Mouse (Mus musculus) hematopoietic stem cell, adult 5-6 weeks (primary cell): ENCODE measurements at regions not wholly inside any gene's neighbourhood (a gene's known extent, or its start where the extent isn't known, plus 50 kb on each side); places are given as distances from the start of the nearest gene placed in this dataset.

ENCODE experiments used
- ATAC-seq, 2 experiments: fragments of 125-278 bp in 1 of 2; replicated peaks in 1 of 2; 2 replicates each; pipeline ENCODE4 v1.8.0; 2016 to 2017; ENCODE audit warnings: inconsistent platforms in 2 of 2, mild to moderate bottlenecking in 2 of 2, moderate number of reproducible peaks in 2 of 2, low read depth in 1 of 2, moderate TSS enrichment in 1 of 2; ENCODE audit not compliant: low FRiP score in 2 of 2, poor library complexity in 2 of 2, severe bottlenecking in 2 of 2, insufficient read depth in 1 of 2, low TSS enrichment in 1 of 2

GRCm38 (mm10) chr7:75923951-75924467 lies 75.9 kb downstream of the Klhl25 start:
- no peak for ATAC-seq

- ATAC-seq = peak; percentile 85 to 89
These were observed 79.4 kb downstream of the Klhl25 start for GRCm38 (mm10) chr7:75927537-75927936.

- ATAC-seq = no peak
These were observed 95.7 kb downstream of the Klhl25 start for GRCm38 (mm10) chr7:75943844-75944243.

- no peak for ATAC-seq
These were observed 107.6 kb downstream of the Klhl25 start for GRCm38 (mm10) chr7:75955671-75956070.

GRCm38 (mm10) chr7:75957366-75957765 lies 109.3 kb downstream of the Klhl25 start:
- no peak for ATAC-seq

GRCm38 (mm10) chr7:75959903-75960620 lies 112.0 kb downstream of the Klhl25 start:
- no peak for ATAC-seq

GRCm38 (mm10) chr7:75968177-75968576 lies 120.1 kb downstream of the Klhl25 start:
- ATAC-seq = no peak

GRCm38 (mm10) chr7:75970914-75971313 lies 122.8 kb downstream of the Klhl25 start:
- ATAC-seq = no peak

GRCm38 (mm10) chr7:75971706-75972105 lies 123.6 kb downstream of the Klhl25 start:
- no peak for ATAC-seq

- no peak for ATAC-seq
These were observed 133.4 kb downstream of the Klhl25 start for GRCm38 (mm10) chr7:75981560-75981959.

GRCm38 (mm10) chr7:75983029-75983808 lies 135.1 kb downstream of the Klhl25 start:
- ATAC-seq = no peak

- no peak for ATAC-seq
These were observed 135.7 kb downstream of the Klhl25 start for GRCm38 (mm10) chr7:75983809-75984171.

GRCm38 (mm10) chr7:75998853-75999252 lies 150.7 kb downstream of the Klhl25 start:
- ATAC-seq = no peak

- no peak for ATAC-seq
These were observed 151.3 kb downstream of the Klhl25 start for GRCm38 (mm10) chr7:75999324-75999907.

GRCm38 (mm10) chr7:76001012-76001411 lies 152.9 kb downstream of the Klhl25 start:
- no peak for ATAC-seq

GRCm38 (mm10) chr7:76008226-76008625 lies 160.1 kb downstream of the Klhl25 start:
- no peak for ATAC-seq

- ATAC-seq = no peak
These were observed 181.9 kb upstream of the Agbl1 start for GRCm38 (mm10) chr7:76047743-76048142.

GRCm38 (mm10) chr7:76049342-76049741 lies 180.3 kb upstream of the Agbl1 start:
- no peak for ATAC-seq
